Mouse (Mus musculus): Measurements from ENCODE around the gene Lin9. TPM values are rescaled to one million over a fixed set of nuclear protein-coding genes. Genes with fewer than 3 reads are reported as not detected.
A peak's percentile ranks its signal among the peaks of the same experiment; 100 is the strongest.

Lin9 gene
- total RNA-seq, 2 experiments from 2014 or later = 32.3 to 37.8 TPM

DNA sequence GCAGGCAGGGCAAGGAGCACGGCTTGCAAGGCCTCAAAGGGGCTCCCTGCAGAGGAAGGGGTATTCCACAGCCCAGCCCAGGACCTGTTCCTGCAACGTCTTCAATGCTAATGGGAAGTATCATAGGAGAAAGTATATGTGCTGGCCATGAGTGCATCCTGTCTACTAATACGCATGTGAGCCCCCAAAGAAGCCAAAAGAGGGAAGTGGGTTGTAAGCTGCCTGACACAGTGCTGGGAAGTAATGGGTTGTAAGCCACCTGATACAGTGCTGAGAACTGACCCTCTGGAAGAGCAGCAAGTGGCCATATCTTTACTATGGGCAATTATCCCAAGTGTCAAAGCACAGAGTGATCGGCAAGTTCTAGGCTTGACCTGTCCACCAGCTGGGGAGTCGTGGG, 57.1 kb downstream of the Lin9 start:
- no peak for ATAC-seq (replicated peaks; ENCODE audit: low FRiP score, low TSS enrichment, poor library complexity, severe bottlenecking)

DNA sequence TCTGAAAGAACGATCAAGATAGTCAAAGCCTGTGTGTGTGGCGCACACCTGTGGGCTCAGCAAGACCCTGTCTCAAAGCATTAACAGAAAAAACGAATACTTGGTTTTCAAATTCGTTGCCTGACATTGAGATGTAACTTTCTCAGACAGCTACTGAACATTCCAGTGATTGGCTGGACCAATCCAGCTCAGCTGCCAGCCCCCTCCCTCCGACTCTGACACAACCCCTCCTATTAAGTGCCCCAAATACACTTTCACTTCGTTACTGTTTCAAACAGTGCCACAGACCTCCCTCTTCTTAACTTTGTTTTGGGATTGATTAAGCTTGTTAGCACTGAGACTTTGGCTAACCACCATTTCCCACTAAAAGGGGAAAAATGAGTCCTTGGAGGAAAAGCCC, 62.5 kb downstream of the Lin9 start:
- ATAC-seq (replicated peaks; ENCODE audit: low FRiP score, low TSS enrichment, poor library complexity, severe bottlenecking) = no peak

GRCm38 (mm10) chr1:180707368-180707767, 66.4 kb downstream of the Lin9 start:
- ATAC-seq (replicated peaks; ENCODE audit: low FRiP score, low TSS enrichment, poor library complexity, severe bottlenecking) = no peak

GRCm38 (mm10) chr1:180707813-180708212, 66.9 kb downstream of the Lin9 start:
- no peak for ATAC-seq (replicated peaks; ENCODE audit: low FRiP score, low TSS enrichment, poor library complexity, severe bottlenecking)

DNA sequence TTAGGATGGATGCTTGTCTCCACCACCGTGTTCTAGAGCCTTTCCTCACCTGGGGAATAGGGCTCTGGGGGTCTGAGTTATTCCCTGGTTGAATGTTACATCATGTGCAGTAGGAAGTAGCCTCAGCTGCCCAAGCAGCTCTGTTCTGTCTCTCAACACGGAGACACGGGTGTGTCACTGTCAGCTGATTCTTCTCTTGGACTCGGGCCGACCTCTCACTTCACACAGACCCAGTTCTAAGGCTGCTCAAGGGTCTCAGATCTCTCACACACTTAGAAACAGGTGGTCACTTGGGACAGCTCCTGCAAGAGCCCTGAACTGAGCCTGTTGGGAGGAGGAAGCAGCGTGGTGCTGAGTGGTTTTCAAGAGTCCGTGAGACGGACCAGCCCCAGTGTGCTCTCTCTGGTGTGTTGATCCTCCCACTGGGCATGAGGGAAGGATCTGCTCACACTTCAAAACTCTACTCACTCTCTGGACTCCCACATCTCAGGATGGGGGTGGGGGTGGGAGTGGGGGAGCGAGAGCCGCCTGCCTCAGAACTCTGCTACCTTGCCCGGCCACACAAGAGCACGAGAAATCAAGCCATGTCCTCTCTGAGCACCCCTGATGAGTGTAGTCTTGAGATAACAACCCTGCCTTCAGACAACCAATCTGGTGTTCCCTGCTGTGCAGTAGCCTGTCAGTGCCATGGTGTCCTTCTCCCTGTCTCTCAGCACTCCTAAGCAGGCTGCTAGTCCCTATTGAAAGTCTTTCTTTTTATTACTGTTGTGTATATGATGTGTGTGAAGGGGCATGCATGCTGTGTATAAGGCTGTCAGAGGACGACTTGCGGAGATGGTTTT, 68.2 kb downstream of the Lin9 start:
- ATAC-seq (replicated peaks; ENCODE audit: low FRiP score, low TSS enrichment, poor library complexity, severe bottlenecking) = peak; percentile 74

DNA sequence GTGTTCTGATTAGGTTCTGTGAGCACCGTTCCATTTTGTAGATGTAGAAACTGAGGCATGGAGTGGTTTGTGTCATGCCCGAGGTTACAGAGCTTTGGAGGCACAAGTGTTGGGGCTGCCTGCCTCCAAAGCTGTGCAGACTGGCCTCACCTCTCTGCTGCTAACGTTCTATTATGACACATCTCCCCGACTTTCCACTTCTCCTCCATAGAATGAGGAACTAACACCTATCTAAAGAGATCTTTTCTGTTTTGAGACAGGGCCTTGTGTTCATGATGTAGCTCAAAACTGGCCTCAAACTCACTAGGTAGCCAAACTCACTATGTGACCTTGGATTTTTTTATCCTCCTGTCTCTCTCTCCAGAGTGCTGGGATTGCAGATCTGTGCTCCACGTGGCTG, 77.8 kb downstream of the Lin9 start:
- ATAC-seq (replicated peaks; ENCODE audit: low FRiP score, low TSS enrichment, poor library complexity, severe bottlenecking) = no peak

- ATAC-seq (replicated peaks; ENCODE audit: low FRiP score, low TSS enrichment, poor library complexity, severe bottlenecking) = no peak
These were observed 78.5 kb downstream of the Lin9 start for GRCm38 (mm10) chr1:180719483-180719882.

DNA sequence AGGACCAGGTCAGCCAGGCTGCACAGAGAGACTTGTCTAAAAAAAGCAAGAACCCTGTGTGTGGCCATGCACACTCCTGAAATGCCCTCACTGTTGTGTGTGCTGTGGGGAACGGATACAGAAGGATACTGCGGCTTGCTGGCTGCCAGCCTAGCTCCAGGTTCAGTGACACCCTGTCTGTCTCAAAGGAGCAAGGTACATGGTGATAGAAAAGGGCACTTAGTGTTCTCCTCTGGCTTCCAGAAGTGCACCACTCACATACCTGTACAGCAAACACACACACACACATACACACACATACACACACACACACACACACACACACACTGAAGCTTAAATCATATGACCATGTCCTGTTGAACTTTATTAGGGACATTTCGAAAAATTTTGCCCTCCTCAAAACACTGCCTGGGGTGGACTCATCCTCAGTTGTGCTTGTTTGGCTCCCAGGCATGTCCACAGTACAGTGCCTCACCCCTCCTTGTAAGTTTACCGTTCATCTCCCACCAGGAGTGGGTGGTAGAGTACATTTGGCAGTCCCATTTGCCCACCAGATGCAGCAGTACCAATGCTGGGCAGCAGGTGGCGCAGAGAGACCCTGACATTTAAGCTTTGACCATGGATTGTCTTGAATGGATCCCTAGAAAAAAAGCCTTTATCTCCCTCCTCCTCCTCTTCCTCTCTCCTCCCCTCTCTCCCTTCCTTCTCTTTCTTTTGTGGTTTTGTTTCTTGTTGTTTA, 79.2 kb downstream of the Lin9 start:
- ATAC-seq (replicated peaks; ENCODE audit: low FRiP score, low TSS enrichment, poor library complexity, severe bottlenecking) = peak; percentile 72

DNA sequence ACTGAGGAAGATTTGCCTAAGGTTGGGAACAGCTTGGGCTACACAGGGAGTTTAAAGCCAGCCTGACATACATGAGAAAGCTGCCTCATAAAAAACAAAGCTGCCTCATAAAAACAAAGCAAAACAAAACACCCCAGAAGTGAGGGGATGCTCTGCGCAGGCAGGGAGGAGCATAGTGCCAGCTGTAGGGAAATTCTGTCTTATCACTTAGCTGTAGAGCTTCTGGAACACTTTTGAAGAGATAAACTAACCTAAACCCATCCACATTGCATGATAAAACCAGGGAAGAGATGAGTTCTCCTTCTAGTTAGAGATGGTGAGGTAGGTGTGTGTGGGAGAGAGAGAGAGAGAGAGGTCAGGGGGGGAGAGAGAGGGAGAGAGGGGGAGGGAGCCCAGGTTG, 81.7 kb downstream of the Lin9 start:
- ATAC-seq (replicated peaks; ENCODE audit: low FRiP score, low TSS enrichment, poor library complexity, severe bottlenecking) = peak; percentile 53

- no peak for ATAC-seq (replicated peaks; ENCODE audit: low FRiP score, low TSS enrichment, poor library complexity, severe bottlenecking)
These were observed 82.8 kb downstream of the Lin9 start for GRCm38 (mm10) chr1:180723701-180724238.

DNA sequence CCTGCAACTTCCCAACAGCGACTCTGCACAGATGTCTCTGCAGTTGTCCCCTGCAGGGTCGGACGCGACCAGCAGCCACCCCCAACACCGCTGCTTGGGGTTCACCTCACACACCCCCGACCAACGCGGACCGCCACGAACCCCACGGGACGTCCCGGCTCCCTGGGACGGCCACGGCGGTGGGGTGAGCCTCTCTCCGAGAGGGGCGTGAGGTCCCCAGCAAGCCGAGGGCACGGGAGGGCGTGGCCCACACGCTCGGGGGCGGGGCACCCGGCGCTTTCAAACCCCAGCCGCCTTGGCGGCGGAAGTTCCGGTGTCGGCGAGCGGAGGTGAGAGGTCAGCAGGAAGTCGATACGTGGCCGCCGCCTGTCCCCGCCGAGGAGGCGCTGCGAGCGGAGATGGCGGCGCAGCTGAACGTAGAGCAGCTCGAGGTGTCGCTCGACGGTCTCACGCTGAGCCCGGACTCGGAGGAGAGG, 84.8 kb downstream of the Lin9 start, which contains the start of gene Acbd3:
Gene Acbd3 (plus strand): TSS at position 340 of the 476 bp plus-strand sequence.
- peak; percentile 88 for ATAC-seq (replicated peaks; ENCODE audit: low FRiP score, low TSS enrichment, poor library complexity, severe bottlenecking)

DNA sequence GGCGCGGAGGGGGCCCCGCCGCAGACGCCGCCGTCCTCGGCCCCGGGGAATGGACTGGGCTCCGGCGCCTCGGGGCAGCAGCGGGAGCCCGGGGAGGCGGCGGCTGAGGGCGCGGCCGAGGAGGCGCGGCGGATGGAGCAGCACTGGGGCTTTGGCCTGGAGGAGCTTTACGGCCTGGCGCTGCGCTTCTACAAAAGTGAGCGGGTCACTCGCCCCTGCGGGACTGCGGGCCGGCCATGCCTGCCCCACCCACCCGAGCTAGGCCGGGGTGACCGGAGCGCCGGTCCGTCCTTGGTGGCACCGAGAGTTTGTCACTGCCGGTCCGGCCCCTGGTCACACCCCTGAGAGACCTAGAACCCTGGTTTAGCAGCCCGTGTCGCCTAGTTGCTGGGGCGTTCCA, 85.2 kb downstream of the Lin9 start:
- peak; percentile 12; the same call in 1 of the 2 replicates for ATAC-seq (replicated peaks; ENCODE audit: low FRiP score, low TSS enrichment, poor library complexity, severe bottlenecking)

DNA sequence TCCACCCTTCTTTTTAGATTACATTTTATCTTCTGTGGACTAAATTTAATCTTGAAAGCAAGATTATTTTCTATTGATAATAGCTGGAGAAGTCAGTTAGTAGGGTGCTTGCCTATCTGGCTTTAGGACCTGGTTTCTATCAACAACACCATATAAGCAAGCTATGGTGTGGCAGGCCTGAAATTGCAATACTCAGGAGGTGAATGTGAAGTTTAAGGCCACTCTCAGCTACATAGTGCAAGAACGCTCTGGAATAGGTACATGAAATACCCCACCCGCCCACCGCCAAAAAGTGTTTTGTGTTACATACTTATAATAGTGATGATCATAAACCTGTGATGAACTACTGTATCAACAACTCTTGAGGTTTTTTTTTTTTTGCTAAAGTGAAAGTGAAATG, 88.3 kb downstream of the Lin9 start:
- no peak for ATAC-seq (replicated peaks; ENCODE audit: low FRiP score, low TSS enrichment, poor library complexity, severe bottlenecking)

Other genes with a start within 250 kb of the Lin9 start
- gene Stum, start 157.6 kb upstream of the Lin9 start, total RNA-seq (2014; fragmentation: Nextera tagmentation) = not detected in 2 replicates
- gene Stum, start 157.6 kb upstream of the Lin9 start, total RNA-seq (2017) = not detected in 2 replicates
- 113 and 133 TPM in 2 replicates for gene Parp1, start 72.2 kb upstream of the Lin9 start, total RNA-seq (2014; fragmentation: Nextera tagmentation)
- 231 and 241 TPM in 2 replicates for gene Parp1, start 72.2 kb upstream of the Lin9 start, total RNA-seq (2017)
- gene Mixl1, start 55.9 kb downstream of the Lin9 start, total RNA-seq (2014; fragmentation: Nextera tagmentation) = not detected in 2 replicates
- gene Mixl1, start 55.9 kb downstream of the Lin9 start, total RNA-seq (2017) = not detected in 2 replicates
- gene Acbd3, start 84.9 kb downstream of the Lin9 start, total RNA-seq (2014; fragmentation: Nextera tagmentation) = 19.1 and 21.9 TPM in 2 replicates
- gene Acbd3, start 84.9 kb downstream of the Lin9 start, total RNA-seq (2017) = 42.7 and 44.4 TPM in 2 replicates
- gene H3f3a, start 172.8 kb downstream of the Lin9 start, total RNA-seq (2014; fragmentation: Nextera tagmentation) = 737 and 1,041 TPM in 2 replicates
- gene H3f3a, start 172.8 kb downstream of the Lin9 start, total RNA-seq (2017) = 1,518 and 1,745 TPM in 2 replicates
- gene Sde2, start 210.0 kb downstream of the Lin9 start, total RNA-seq (2014; fragmentation: Nextera tagmentation) = 22.0 and 23.2 TPM in 2 replicates
- 37.6 and 45.7 TPM in 2 replicates for gene Sde2, start 210.0 kb downstream of the Lin9 start, total RNA-seq (2017)

All from megakaryocyte-erythroid progenitor cell, adult 5-6 weeks (primary cell).